ENCODE assay signal across 28 mouse cellular contexts in the genomic region with DNA sequence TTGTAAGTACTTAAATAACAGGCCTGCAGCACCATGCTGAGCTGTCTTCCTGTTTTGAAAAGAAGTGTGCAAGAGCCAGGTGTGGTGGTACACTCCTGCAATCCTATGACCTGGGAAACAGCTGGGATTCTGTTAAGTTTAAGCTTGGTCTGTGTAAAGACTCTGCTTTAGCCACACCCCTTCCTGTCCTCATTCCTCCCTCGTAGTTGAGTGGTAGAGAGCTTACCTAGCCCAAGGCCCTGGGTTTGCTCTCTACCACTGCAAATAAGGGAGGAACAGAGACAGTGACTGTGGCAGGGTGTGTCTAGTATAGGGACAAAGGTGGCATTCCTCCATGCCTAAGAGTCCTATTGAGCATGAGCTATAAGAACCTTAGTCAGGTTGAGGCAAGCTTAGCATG. TPM values are rescaled to one million over a fixed set of nuclear protein-coding genes. Genes with fewer than 3 reads are reported as not detected.
DNase-seq lines count a peak whose midpoint lies in the region; ATAC-seq and TF ChIP-seq lines count a peak whose summit lies in the region.
"Had no signal": no experiment of that assay in that cellular context is flagged by ENCODE, and none has a peak within 500 bp of the region (broad histone marks: within the 10 kb centered on the region; RNA-seq: fewer than 3 reads in every experiment).

No protein-coding gene starts in this region.

- H3K27ac ChIP-seq in thymus, adult 2 months (ENCODE audit: control insufficient read depth, insufficient read depth, low read length), result 0 out of 2 replicates have a peak overlapping the region, but pooled peaks have one; percentile 26
- H3K27ac ChIP-seq in intestine, embryonic 14.5 days (ENCODE audit: low read depth), result no peak overlapping the region
- H3K27ac ChIP-seq in small intestine, adult 2 months (ENCODE audit: insufficient read depth, low read depth, low read length), result peak overlapping the region; percentile 95
- H3K27ac ChIP-seq: embryonic facial prominence, embryonic 12.5 days; forebrain, embryonic 10.5 days; forebrain, embryonic 15.5 days; heart, embryonic 13.5 days; hindbrain, embryonic 14.5 days; layer of hippocampus, adult 2 months; limb, embryonic 12.5 days; liver, embryonic 15.5 days had no signal

- no peak overlapping the region for H3K9ac ChIP-seq in intestine, embryonic 14.5 days (ENCODE audit: low read length)
- H3K9ac ChIP-seq: embryonic facial prominence, embryonic 12.5 days; forebrain, embryonic 15.5 days; heart, embryonic 13.5 days; hindbrain, embryonic 14.5 days; limb, embryonic 12.5 days; liver, embryonic 15.5 days; lung, embryonic 14.5 days had no signal

- TF ChIP-seq POLR2A in thymus, adult 2 months (IDR thresholded peaks at IDR 0.05; ENCODE audit: control insufficient read depth, extremely low read depth, insufficient read depth, low read length, poor library complexity), result no peak
- no peak for TF ChIP-seq POLR2A in small intestine, adult 2 months (IDR thresholded peaks at IDR 0.05; ENCODE audit: low read depth, low read length)

- DNase-seq in thymus, adult 2 months, result no peak
- no peak for DNase-seq in thymus, postnatal 25 days
- DNase-seq in intestine, embryonic 14.5 days (ENCODE audit: low spot score), result no peak
- DNase-seq in right cerebral cortex, postnatal 36 days (ENCODE audit: low spot score in 2 of 2), result no peak
- no peak for DNase-seq in right cerebral cortex, postnatal 4 days
- no peak for DNase-seq in urinary bladder, adult 18-20 months (ENCODE audit: low spot score in 2 of 2)
- DNase-seq: adrenal gland, postnatal 10 days; cerebellum, adult 8-10 months; embryo, embryonic 11 days; gastrocnemius, postnatal 10 days; heart, postnatal 10 days; kidney, adult 8-10 months; kidney, postnatal 10 days; lung, embryonic 14.5 days; lung, postnatal 14 days; midbrain, embryonic 14.5 days; retina, postnatal 1 day; right cerebral cortex, postnatal 14 days had no signal

- no peaks in the 10 kb centered on the region; the same call in 1 of the 2 replicates for H3K4me1 ChIP-seq in thymus, adult 2 months (replicated peaks; ENCODE audit: control insufficient read depth, insufficient read depth, low read length)
- H3K4me1 ChIP-seq in intestine, embryonic 14.5 days (replicated peaks; ENCODE audit: control insufficient read depth, insufficient read depth, low read length), result no peaks in the 10 kb centered on the region
- peaks cover 14% of the 10 kb centered on the region for H3K4me1 ChIP-seq in small intestine, adult 2 months (ENCODE audit: control insufficient read depth, insufficient read depth, insufficient read length, low read length)
- H3K4me1 ChIP-seq: forebrain, embryonic 10.5 days; forebrain, embryonic 15.5 days; limb, embryonic 12.5 days; liver, embryonic 15.5 days had no signal

- no peak overlapping the region for H3K4me2 ChIP-seq in intestine, embryonic 14.5 days (ENCODE audit: low read length)
- H3K4me2 ChIP-seq: embryonic facial prominence, embryonic 12.5 days; forebrain, embryonic 15.5 days; heart, embryonic 13.5 days; hindbrain, embryonic 14.5 days; limb, embryonic 12.5 days; liver, embryonic 15.5 days; lung, embryonic 14.5 days had no signal

- no peak for TF ChIP-seq CTCF in thymus, adult 2 months (IDR thresholded peaks at IDR 0.05; ENCODE audit: borderline replicate concordance, control insufficient read depth, extremely low read depth, insufficient read depth, low read length, poor library complexity)
- TF ChIP-seq CTCF in small intestine, adult 2 months (IDR thresholded peaks at IDR 0.05; ENCODE audit: extremely low read depth, insufficient read length, insufficient replicate concordance, low read depth, low read length), result no peak

- peak; percentile 57; the same call in 1 of the 2 replicates for ATAC-seq in intestine, embryonic 14.5 days (replicated peaks; ENCODE audit: low FRiP score, low TSS enrichment, low read depth)
- ATAC-seq: forebrain, embryonic 15.5 days had no signal

- no peaks in the 10 kb centered on the region for H3K9me3 ChIP-seq in intestine, embryonic 14.5 days (ENCODE audit: control insufficient read depth, low read length)
- H3K9me3 ChIP-seq: embryonic facial prominence, embryonic 12.5 days; forebrain, embryonic 10.5 days; forebrain, embryonic 15.5 days; heart, embryonic 13.5 days; limb, embryonic 12.5 days; liver, embryonic 15.5 days had no signal

- WGBS in thymus, adult 2 months, result 4% methylated on average over 1 of the region's 1 CpGs
- 33% methylated on average over 1 of the region's 1 CpGs for WGBS in intestine, embryonic 14.5 days
- WGBS in small intestine, adult 2 months, result 9% methylated on average over 1 of the region's 1 CpGs

- H3K36me3 ChIP-seq in thymus, adult 2 months (ENCODE audit: control insufficient read depth, insufficient read depth, low read length), result peaks cover 93% of the 10 kb centered on the region
- H3K36me3 ChIP-seq in intestine, embryonic 14.5 days (ENCODE audit: control insufficient read depth, insufficient read depth, low read length), result peaks cover 78% of the 10 kb centered on the region
- peaks cover 78% of the 10 kb centered on the region for H3K36me3 ChIP-seq in small intestine, adult 2 months (ENCODE audit: control insufficient read depth, insufficient read depth, low read length)

- H3K4me3 ChIP-seq in thymus, adult 2 months (ENCODE audit: control insufficient read depth, insufficient read depth, low read length), result no peak overlapping the region
- H3K4me3 ChIP-seq in intestine, embryonic 14.5 days (ENCODE audit: low read depth, low read length), result no peak overlapping the region
- H3K4me3 ChIP-seq in small intestine, adult 2 months (ENCODE audit: low read depth, low read length), result no peak overlapping the region
- H3K4me3 ChIP-seq: embryonic facial prominence, embryonic 12.5 days; forebrain, embryonic 10.5 days; forebrain, embryonic 15.5 days; heart, embryonic 13.5 days; layer of hippocampus, adult 2 months; left cerebral cortex, adult 2 months; limb, embryonic 12.5 days; liver, embryonic 15.5 days had no signal

- H3K27me3 ChIP-seq in thymus, adult 2 months (ENCODE audit: control insufficient read depth, insufficient read depth, low read length), result no peaks in the 10 kb centered on the region
- no peaks in the 10 kb centered on the region for H3K27me3 ChIP-seq in intestine, embryonic 14.5 days (replicated peaks; ENCODE audit: control insufficient read depth, insufficient read depth, low read length)
- no peaks in the 10 kb centered on the region for H3K27me3 ChIP-seq in small intestine, adult 2 months (ENCODE audit: control insufficient read depth, insufficient read depth, low read length)
- H3K27me3 ChIP-seq: embryonic facial prominence, embryonic 12.5 days; forebrain, embryonic 15.5 days; heart, embryonic 13.5 days; limb, embryonic 12.5 days; liver, embryonic 15.5 days had no signal

RNA-seq across cellular contexts. Expression of gene Pitpna, which starts 17.4 kb away (rescaled TPM):
- polyA plus RNA-seq in thymus, adult 2 months (2012; rRNA removed), result 99.7 and 108 TPM in 2 replicates
- 76.2 and 82.1 TPM in 2 replicates for polyA plus RNA-seq in intestine, embryonic 14.5 days (2014; fragmentation: Nextera tagmentation; extraction: Ambion mirVana)
- polyA plus RNA-seq in small intestine, adult 2 months (2012; rRNA removed), result 88.0 and 185 TPM in 2 replicates

RNA-seq across cellular contexts. Expression of gene Inpp5k, which starts 25.5 kb away (rescaled TPM):
- polyA plus RNA-seq in thymus, adult 2 months (2012; rRNA removed), result 149 and 164 TPM in 2 replicates
- 23.7 and 25.1 TPM in 2 replicates for polyA plus RNA-seq in intestine, embryonic 14.5 days (2014; fragmentation: Nextera tagmentation; extraction: Ambion mirVana)
- polyA plus RNA-seq in small intestine, adult 2 months (2012; rRNA removed), result 14.3 and 35.3 TPM in 2 replicates

RNA-seq across cellular contexts. Expression of gene Myo1c, which starts 45.0 kb away (rescaled TPM):
- polyA plus RNA-seq in thymus, adult 2 months (2012; rRNA removed), result 78.0 and 90.2 TPM in 2 replicates
- polyA plus RNA-seq in intestine, embryonic 14.5 days (2014; fragmentation: Nextera tagmentation; extraction: Ambion mirVana), result 41.7 and 42.5 TPM in 2 replicates
- 23.2 and 28.7 TPM in 2 replicates for polyA plus RNA-seq in small intestine, adult 2 months (2012; rRNA removed)
